Mouse (Mus musculus): ENCODE data around the gene Prss53. TPM values are rescaled to one million over a fixed set of nuclear protein-coding genes. Genes with fewer than 3 reads are reported as not detected.

Prss53 gene
- 2.6 and 4.0 TPM in 2 replicates for polyA plus RNA-seq (2015; fragmentation: Nextera tagmentation; extraction: Ambion mirVana)

DNA sequence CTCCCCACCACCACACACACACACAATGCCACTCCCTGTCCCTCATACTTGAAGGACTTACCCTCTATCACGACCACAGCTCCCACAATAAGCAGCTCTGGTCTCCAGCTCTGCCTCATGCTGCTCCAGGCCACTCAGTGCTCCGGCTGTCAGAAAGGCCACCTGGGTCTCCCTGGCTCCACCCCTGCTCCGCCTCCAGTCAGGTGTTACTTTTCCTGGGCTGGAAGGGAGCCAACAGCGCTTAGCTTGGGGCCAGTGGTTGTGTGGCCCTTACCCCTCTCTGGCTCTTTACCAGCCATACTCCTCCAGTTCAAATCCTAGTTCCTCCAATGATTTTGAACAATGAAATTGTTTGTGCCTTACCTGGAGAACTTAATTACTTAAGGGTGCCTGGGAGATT, at the start of gene Prss53:
Prss53 (minus strand) TSS at position 173 of the 400 bp plus-strand sequence.
- H3K4me3 ChIP-seq (ENCODE audit: low read length): no peak within 1 kb of the TSS
- H3K9ac ChIP-seq (ENCODE audit: low read depth, low read length): no peak within 1 kb of the TSS
- H3K4me2 ChIP-seq (ENCODE audit: low read depth, low read length): no peak within 1 kb of the TSS; the same call in 1 of the 2 replicates
- H3K4me1 ChIP-seq (ENCODE audit: control insufficient read depth, insufficient read depth, low read length): peaks cover 18% of the 10 kb centered on the region
- 0 out of 2 replicates have a peak within 1 kb of the TSS, but pooled peaks have one; percentile 25 for H3K27ac ChIP-seq (ENCODE audit: low read length)
- peaks cover 10% of the 10 kb centered on the region; the same call in 1 of the 2 replicates for H3K36me3 ChIP-seq (ENCODE audit: control insufficient read depth, insufficient read depth, low read length)
- peak; percentile 21 for ATAC-seq
- no peaks in the 10 kb centered on the region for H3K9me3 ChIP-seq (ENCODE audit: control insufficient read depth, low read length)
- WGBS: 35% methylated on average over 4 of the region's 4 CpGs
- no peaks in the 10 kb centered on the region for H3K27me3 ChIP-seq (replicated peaks; ENCODE audit: control insufficient read depth, insufficient read depth, low read length)

DNA sequence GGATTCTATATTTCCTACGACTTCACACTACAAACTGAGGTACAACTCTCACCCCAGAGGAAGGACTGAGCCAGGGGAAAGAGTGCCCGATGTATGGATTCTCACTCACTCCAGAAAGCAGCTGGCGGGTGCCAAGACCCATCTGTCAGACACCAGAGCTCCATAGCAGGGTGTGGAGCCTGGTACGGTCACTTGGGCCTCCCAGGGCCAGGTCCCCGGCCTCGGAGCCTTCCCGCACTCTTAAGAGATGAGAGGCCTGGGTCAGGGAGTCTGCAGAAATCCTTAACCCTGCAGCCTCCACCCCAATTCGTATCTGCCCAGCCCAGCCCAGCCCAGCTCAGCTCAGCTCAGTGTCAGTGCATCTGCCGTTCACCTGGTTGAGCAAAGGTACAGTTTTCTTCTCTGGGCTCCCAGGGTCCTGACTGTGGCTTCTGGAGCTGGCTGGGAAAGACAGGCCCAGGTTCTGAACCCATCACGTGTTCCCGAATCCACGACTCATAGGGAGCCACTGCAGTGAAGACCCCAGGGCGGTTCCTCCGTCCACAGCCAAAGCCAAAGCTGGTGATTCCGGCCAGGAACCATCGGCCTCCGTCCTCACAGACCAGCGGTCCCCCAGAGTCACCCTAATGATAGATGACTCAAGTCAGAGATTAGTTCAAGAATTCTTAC, 45.6 kb upstream of the Prss53 start:
- peak overlapping the region; percentile 96 for H3K4me2 ChIP-seq (ENCODE audit: low read depth, low read length)
- H3K27me3 ChIP-seq (replicated peaks; ENCODE audit: control insufficient read depth, insufficient read depth, low read length): no peaks in the 10 kb centered on the region
- peak overlapping the region; percentile 79 for H3K4me3 ChIP-seq (ENCODE audit: low read length)
- H3K27ac ChIP-seq (ENCODE audit: low read length): peak overlapping the region; percentile 69; the same call in 1 of the 2 replicates
- WGBS: 51% methylated on average over 18 of the region's 18 CpGs
- no peaks in the 10 kb centered on the region for H3K36me3 ChIP-seq (ENCODE audit: control insufficient read depth, insufficient read depth, low read length)
- H3K4me1 ChIP-seq (ENCODE audit: control insufficient read depth, insufficient read depth, low read length): peaks cover 39% of the 10 kb centered on the region
- ATAC-seq: no peak
- no peaks in the 10 kb centered on the region for H3K9me3 ChIP-seq (ENCODE audit: control insufficient read depth, low read length)
- H3K9ac ChIP-seq (ENCODE audit: low read depth, low read length): peak overlapping the region; percentile 89

DNA sequence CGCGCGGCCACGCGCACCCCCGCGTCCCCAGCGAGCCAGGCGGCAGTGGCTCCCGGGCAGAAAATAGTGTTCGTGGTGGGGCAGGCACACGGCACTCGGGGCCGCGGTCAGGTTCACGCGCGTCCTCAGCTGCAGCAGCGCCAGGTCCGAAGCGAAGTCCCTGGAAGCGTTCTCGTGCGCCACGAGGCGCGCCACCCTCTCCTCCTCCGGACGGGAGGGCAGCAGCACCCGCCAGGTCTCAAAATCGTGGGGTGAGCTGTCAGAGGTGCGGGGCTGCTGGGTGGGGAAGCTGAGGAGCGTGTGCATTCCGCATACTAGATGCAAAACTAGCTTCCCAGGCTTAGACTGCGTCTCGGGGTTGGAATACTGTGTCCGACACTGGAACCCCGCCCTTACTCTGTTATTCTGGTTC, 45.0 kb upstream of the Prss53 start:
- Histone ChIP-seq H3K36me3 (ENCODE audit: control insufficient read depth, insufficient read depth, low read length) (no peaks in the 10 kb centered on the region), H3K27me3 (replicated peaks; ENCODE audit: control insufficient read depth, insufficient read depth, low read length) (no peaks in the 10 kb centered on the region), H3K9ac (ENCODE audit: low read depth, low read length) (peak overlapping the region; percentile 89), H3K27ac (ENCODE audit: low read length) (peak overlapping the region; percentile 69), H3K9me3 (ENCODE audit: control insufficient read depth, low read length) (no peaks in the 10 kb centered on the region), H3K4me3 (ENCODE audit: low read length) (peak overlapping the region; percentile 79), H3K4me1 (ENCODE audit: control insufficient read depth, insufficient read depth, low read length) (peaks cover 42% of the 10 kb centered on the region), H3K4me2 (ENCODE audit: low read depth, low read length) (peak overlapping the region; percentile 96)
- WGBS: under 1% methylated on average over 38 of the region's 38 CpGs
- ATAC-seq: peak; percentile 49

DNA sequence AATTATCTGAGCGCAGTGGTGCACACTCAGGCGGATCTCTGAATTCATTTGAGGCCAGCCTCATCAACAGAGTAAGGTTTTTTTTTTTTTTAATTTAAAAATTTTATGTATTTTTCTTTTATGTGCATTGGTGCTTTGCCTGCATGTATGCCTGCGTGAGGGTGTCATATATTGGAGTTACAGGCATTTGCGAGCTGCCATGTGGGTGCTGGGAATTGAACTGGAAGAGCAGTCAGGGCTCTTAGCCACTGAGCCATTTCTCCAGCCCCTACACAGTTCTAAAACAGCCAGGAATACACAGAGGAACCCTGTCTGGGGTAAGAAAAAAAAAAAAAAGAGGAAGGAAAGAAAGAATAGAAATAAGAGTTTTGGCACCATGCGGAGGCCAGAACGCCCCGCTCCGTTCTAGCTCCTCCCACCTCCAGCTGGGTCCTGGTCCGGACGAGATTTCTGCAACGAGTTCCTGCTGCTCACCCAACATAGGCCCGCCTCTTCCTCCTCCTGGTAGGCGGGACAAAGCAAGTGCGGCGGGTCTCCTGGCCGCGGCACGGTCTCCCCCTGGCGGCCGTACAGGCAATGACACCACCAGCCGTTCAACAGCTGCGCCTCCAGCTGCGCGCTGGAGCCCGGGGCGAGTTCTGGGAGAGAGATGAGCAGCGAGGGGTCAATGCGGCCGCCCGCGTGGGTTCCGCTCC, 44.4 kb upstream of the Prss53 start:
- peak overlapping the region; percentile 89 for H3K9ac ChIP-seq (ENCODE audit: low read depth, low read length)
- H3K4me1 ChIP-seq (ENCODE audit: control insufficient read depth, insufficient read depth, low read length): peaks cover 47% of the 10 kb centered on the region
- 6% methylated on average over 32 of the region's 32 CpGs for WGBS
- H3K27me3 ChIP-seq (replicated peaks; ENCODE audit: control insufficient read depth, insufficient read depth, low read length): no peaks in the 10 kb centered on the region
- peak overlapping the region; percentile 96 for H3K4me2 ChIP-seq (ENCODE audit: low read depth, low read length)
- peak; percentile 93 for ATAC-seq
- H3K36me3 ChIP-seq (ENCODE audit: control insufficient read depth, insufficient read depth, low read length): no peaks in the 10 kb centered on the region
- peak overlapping the region; percentile 69 for H3K27ac ChIP-seq (ENCODE audit: low read length)
- no peaks in the 10 kb centered on the region for H3K9me3 ChIP-seq (ENCODE audit: control insufficient read depth, low read length)
- H3K4me3 ChIP-seq (ENCODE audit: low read length): peak overlapping the region; percentile 79

DNA sequence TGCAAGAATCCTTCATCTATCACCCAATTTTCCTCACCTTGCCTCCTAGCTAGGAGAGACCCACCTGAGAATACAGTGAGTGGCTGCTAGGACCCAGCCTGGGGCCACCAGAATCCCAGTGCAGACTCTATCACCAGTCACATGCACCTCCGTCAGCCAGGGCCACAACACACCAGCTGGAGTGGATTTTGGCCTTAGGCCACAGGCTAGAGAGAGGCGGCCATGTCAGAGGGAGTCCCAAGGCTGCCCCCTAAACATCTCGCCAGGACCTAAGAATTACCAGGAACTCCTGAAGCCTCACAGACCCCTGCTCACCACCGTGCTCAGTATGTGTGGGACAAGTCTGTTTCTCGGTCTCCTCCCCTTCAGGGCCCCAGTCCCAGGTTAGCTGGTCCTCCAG, 43.3 kb upstream of the Prss53 start:
- Histone ChIP-seq H3K9me3 (ENCODE audit: control insufficient read depth, low read length) (no peaks in the 10 kb centered on the region), H3K9ac (ENCODE audit: low read depth, low read length) (peak overlapping the region; percentile 62), H3K27me3 (replicated peaks; ENCODE audit: control insufficient read depth, insufficient read depth, low read length) (no peaks in the 10 kb centered on the region), H3K4me1 (ENCODE audit: control insufficient read depth, insufficient read depth, low read length) (peaks cover 48% of the 10 kb centered on the region), H3K4me2 (ENCODE audit: low read depth, low read length) (no peak overlapping the region), H3K4me3 (ENCODE audit: low read length) (no peak overlapping the region), H3K27ac (ENCODE audit: low read length) (no peak overlapping the region), H3K36me3 (ENCODE audit: control insufficient read depth, insufficient read depth, low read length) (no peaks in the 10 kb centered on the region)
- ATAC-seq: no peak
- 80% methylated on average over 5 of the region's 5 CpGs for WGBS

DNA sequence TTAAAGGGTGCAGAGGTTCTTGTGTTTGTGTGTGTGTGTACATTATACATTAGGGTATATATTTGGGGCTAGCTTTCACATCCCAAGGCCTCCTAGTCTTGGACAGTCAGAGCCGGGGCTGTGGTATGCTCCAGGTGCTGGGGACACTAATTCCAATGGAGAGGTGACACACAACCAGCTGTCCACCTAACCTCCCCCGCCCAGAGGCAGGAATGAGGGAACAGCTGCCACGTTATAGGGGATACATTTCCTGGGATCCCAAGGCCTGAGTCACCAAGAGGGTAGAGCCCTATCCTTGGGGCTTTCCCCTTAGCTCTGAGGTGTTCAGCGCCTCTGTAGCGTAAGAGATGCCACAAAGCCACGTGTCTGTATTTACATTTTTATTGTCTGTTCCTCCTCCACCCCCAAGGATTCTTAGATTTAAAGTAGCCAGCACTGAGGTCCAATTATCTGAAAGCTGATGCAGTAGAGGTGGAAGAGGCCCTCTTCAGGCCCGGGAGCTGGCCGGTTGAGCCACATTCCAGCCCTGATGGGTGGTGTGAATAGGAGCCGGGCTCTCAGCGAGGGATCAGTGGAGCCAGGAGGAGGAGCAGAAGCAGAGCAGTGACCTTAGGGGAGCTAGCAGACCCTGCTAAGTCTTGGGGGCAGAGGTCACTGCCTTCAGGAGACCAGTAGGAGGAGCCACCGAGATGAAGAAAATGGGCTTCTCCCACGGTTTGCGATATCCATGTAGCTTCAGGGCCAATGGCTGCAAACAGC, 41.7 kb upstream of the Prss53 start:
- H3K9me3 ChIP-seq (ENCODE audit: control insufficient read depth, low read length): no peaks in the 10 kb centered on the region
- H3K4me2 ChIP-seq (ENCODE audit: low read depth, low read length): peak overlapping the region; percentile 28
- no peaks in the 10 kb centered on the region for H3K36me3 ChIP-seq (ENCODE audit: control insufficient read depth, insufficient read depth, low read length)
- no peak overlapping the region for H3K4me3 ChIP-seq (ENCODE audit: low read length)
- no peak for ATAC-seq
- H3K4me1 ChIP-seq (ENCODE audit: control insufficient read depth, insufficient read depth, low read length): peaks cover 48% of the 10 kb centered on the region
- H3K9ac ChIP-seq (ENCODE audit: low read depth, low read length): peak overlapping the region; percentile 57; the same call in 1 of the 2 replicates
- WGBS: 20% methylated on average over 13 of the region's 13 CpGs
- peak overlapping the region; percentile 80 for H3K27ac ChIP-seq (ENCODE audit: low read length)
- H3K27me3 ChIP-seq (replicated peaks; ENCODE audit: control insufficient read depth, insufficient read depth, low read length): no peaks in the 10 kb centered on the region

DNA sequence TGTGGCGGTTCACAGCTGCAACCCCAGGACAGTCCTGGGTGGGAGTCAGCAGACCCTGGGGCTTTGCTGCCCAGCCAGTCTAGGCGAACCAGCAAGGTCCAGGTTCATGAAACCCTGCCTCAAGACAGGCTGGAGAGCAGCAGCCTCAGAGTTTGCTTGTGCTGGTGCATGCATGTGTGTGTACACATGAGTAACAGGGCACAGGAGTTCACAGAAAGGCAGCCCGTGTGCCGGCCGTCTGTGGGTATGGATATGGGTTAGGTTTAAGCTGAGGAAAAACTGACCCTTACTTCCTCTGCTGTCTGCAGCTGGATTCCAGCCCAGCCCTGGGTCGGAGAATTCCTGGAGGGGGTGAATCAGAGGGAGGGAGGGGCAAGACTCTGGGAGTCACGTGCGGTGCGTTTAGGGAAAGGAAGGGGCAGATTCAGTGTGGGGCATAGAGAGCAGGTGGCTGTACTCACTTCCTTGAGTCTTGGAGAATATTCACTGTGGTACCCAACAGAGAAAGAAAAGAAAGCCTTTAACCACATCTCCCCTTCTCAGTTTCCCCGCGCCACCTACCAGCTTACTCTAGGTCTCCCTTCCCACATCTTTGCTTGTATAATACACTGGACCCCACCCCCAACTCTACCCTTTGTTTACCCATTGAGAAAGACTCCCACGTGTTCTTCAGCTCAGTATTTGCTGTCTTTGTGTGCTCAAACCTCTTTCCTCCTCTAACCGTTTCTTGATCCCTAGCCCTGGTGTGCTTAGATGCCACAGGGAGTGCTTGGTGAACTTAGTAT, 40.8 kb upstream of the Prss53 start:
- peak; percentile 12; the same call in 1 of the 2 replicates for ATAC-seq
- Histone ChIP-seq H3K4me3 (ENCODE audit: low read length) (peak overlapping the region; percentile 3; the same call in 1 of the 2 replicates), H3K36me3 (ENCODE audit: control insufficient read depth, insufficient read depth, low read length) (0 out of 2 replicates have a peak, but pooled peaks cover 2% of the 10 kb centered on the region), H3K9me3 (ENCODE audit: control insufficient read depth, low read length) (no peaks in the 10 kb centered on the region), H3K9ac (ENCODE audit: low read depth, low read length) (peak overlapping the region; percentile 57), H3K27ac (ENCODE audit: low read length) (peak overlapping the region; percentile 80), H3K27me3 (replicated peaks; ENCODE audit: control insufficient read depth, insufficient read depth, low read length) (no peaks in the 10 kb centered on the region), H3K4me1 (ENCODE audit: control insufficient read depth, insufficient read depth, low read length) (peaks cover 51% of the 10 kb centered on the region), H3K4me2 (ENCODE audit: low read depth, low read length) (peak overlapping the region; percentile 24; the same call in 1 of the 2 replicates)
- WGBS: 24% methylated on average over 13 of the region's 13 CpGs

DNA sequence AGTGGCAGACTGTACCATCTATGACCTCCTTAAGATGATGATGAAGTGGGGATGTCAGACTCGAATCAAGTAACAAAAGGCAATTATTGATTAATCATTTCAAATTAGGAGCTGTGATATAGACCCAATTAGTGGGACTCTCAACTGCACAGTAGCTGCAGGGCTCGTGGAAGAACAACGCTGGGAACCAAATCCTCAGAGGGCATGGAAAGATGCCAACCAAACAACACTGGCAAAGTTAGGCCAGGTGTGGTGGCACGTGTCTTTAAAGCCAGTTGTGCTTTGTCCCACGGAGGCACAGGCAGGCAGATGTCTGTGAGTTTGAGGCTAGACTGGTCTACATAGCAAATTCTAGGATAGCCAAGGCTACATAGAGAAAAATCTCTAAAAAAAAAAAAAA, 39.9 kb upstream of the Prss53 start:
- ATAC-seq: no peak
- Histone ChIP-seq H3K27me3 (replicated peaks; ENCODE audit: control insufficient read depth, insufficient read depth, low read length) (no peaks in the 10 kb centered on the region), H3K27ac (ENCODE audit: low read length) (peak overlapping the region; percentile 64; the same call in 1 of the 2 replicates), H3K9ac (ENCODE audit: low read depth, low read length) (no peak overlapping the region), H3K4me2 (ENCODE audit: low read depth, low read length) (peak overlapping the region; percentile 42), H3K36me3 (ENCODE audit: control insufficient read depth, insufficient read depth, low read length) (0 out of 2 replicates have a peak, but pooled peaks cover 3% of the 10 kb centered on the region), H3K4me1 (ENCODE audit: control insufficient read depth, insufficient read depth, low read length) (peaks cover 47% of the 10 kb centered on the region), H3K9me3 (ENCODE audit: control insufficient read depth, low read length) (no peaks in the 10 kb centered on the region), H3K4me3 (ENCODE audit: low read length) (no peak overlapping the region)
- 72% methylated on average over 5 of the region's 5 CpGs for WGBS
